Mouse (Mus musculus): ENCODE results near the gene Fkbp8.

Fkbp8 gene

DNA sequence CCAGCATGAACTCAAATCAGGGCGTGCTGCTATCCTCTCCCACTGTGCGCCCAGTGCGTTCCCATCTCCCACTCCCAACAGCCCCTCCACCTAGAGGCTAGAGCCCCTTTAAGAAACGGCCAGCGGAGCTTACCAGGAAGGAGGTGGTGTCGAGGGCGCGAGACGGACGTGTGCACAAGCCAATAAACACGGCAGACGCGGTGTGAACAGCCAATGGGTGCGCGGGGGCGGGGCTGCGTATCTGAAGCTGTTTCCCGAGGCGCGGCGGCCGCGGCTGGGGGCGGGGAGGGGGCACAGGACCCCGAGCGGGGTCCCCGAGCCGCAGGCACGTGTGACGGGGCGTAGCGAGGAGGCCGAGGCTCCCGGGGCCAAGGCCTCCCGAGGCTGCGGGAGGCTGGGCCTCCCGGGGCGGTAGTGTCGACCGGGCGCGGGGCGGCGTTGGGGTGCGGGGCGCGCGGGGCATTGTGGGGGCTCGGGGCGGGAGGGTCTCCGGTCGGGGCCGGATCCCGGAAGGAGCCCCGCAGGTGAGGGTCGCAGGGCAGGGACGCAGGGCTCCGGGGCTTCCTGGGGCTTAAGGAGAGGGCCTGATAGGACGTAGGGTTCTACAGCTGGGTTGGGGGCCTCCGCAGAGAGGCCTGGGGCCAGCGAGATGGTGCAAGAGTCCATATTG, at the start of gene Fkbp8, which contains the start of gene Kxd1:
Fkbp8 (plus strand) TSS at position 213 of the 670 bp plus-strand sequence.
Kxd1 (minus strand) TSS at position 445 of the 670 bp plus-strand sequence.
- DNase-seq (ENCODE audit: low spot score in 2 of 2): peak; percentile 98 to 99

DNA sequence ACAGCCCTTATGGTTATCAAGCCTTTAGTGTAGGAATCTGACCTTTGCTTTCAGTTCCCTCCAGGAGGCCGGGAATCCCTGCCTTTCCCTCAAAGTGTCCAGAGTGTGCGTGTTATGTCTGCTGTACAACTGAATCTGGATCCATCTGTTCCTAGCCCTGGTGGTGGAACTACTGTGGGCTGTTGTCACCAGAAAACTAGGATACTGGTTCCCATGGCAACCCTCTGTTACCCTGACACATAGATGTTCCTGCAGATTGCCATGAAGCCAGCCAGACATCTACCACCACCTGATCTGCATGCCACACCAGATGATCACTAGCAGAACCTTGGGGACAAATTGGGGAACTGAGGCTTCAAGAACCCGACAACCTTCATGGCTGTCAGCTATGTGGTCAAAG, 45.6 kb upstream of the Fkbp8 start:
- DNase-seq (ENCODE audit: low spot score in 2 of 2): no peak

DNA sequence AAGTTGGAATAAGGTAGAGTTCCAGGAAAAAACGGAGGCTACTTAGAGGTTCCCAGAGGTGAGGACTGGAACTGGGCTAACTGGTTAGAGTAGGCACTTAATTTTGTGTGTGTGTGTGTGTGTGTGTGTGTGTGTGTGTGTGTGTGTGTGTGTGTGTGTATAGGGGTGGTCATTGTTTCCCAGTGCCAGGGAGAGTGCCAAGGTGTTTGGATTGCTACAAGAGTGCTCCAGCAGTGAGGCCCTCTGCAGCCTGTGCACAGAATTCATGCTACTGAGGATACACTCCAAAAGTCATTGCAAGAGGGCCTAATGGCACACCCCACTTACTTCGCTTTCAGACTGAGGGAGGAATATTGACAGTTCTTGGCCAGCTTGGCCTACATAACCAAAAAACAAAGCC, 44.6 kb upstream of the Fkbp8 start:
- DNase-seq (ENCODE audit: low spot score in 2 of 2): no peak

DNA sequence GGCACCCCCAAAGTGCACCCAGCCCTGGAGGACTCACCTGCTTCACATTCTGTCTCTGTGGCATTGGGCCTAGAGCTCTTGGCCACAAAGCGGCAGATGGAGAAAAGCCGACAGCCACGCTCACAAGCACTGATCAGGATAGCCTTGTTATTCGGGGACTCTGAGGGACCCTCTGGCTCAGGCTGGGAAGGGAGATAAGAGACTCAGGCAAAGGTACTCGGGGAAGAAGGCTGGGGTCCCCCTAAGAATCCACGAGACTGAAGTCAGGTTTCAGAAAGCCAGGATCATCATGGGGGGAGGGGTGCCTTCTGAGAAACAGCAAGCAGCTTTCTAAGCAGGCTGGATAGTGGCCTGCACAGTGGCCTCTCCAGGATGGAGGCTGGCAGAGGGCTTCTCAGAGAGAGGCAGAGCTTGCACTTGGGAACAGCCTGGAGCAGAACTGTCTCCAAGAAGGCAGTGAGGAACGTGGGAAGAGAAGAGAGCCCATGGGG, 41.3 kb upstream of the Fkbp8 start:
- no peak for DNase-seq (ENCODE audit: low spot score in 2 of 2)

DNA sequence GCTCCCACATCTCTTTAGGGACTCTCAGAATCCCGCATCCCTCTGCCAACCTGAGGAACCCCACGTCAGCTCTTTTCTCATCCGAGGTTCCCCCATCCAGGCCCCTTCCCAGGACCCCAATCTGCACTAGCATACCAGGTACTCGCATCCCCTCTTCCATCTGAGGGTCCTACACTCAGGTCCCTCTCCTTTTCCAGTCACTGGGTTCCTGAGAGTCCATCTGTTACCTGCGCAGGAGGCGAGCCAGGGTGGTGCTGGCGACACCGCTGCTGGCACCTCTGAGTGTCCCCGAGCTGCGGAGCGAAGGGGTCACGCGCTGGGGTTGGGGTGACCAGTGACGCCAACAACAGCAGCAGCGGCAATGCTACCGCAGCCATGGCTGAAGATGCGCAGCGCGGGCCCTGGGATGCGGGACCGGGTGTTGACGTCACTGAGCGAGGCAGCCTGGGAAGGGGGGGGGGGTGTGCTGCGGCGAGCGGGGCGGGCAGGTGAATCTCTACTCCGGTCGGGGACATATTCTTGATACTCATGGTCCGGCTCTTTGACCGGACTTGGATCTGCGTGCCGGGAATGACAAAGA, 40.5 kb upstream of the Fkbp8 start, which contains the start of gene Tmem59l:
Tmem59l (minus strand) TSS at position 418 of the 580 bp plus-strand sequence.
- no peak for DNase-seq (ENCODE audit: low spot score in 2 of 2)

DNA sequence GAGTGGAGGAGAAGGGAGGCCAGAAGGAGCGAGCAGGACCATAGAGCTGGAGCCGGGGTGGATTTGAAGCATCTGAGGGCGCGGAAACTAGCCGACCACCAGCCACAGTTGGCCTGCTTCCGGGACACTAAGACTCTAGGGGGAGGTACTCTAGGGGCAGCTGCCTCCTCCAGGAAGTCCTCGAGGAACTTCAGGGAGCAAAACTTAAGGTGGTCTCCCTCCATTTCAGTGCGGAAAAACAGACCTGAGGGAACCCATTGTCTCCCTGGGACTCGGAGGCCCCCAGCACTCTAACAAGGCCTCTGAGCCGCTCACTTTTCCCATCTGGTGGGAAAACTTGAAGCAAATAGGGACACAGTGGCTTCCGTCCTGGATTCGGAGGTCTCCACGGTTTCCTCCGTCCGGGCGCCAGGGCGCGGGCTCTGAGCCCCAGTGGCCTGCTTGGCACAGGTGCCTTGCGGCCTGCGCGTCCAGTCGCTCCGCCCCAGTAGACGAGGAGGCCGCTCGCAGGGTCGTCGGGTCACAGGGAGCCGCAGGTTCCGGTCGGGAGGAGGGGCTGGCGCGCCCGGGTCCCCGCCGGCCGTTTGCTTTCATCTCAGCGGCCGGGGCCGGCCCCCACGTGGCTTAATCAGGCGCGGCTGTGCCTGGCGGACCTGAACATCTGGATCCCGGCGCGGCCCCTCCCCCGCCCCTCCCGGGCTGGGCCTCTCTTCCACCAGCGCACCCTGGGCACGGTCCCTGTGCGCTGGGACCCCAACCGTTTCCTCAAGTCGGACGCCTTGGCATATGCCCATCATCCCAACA, 39.3 kb upstream of the Fkbp8 start:
- no peak for DNase-seq (ENCODE audit: low spot score in 2 of 2)

DNA sequence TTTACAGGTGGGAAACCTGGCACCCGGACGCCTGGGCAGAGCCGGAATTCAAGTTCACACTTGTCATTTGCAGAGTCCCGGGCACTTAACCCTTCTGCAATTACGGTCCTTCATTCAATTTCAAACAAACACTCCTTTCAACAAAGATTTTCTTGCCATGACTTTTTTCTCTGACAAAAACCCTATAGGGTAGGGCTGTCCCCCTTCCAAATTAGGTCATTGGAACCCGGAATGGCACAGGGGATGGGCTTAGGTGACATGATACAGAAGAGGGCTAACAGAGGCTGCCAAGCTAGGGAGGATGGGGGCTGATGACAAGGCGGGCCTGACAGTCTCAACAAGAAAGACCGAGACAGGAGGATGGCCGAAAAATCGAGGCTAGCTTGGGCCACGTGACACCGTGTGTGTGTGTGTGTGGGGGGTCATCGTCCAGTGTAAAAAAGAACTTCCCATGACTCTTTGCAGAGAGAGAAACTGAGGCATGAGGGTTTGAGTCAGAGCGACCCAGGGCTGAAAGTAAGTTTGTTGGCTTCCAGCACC, 38.5 kb upstream of the Fkbp8 start:
- no peak for DNase-seq (ENCODE audit: low spot score in 2 of 2)

DNA sequence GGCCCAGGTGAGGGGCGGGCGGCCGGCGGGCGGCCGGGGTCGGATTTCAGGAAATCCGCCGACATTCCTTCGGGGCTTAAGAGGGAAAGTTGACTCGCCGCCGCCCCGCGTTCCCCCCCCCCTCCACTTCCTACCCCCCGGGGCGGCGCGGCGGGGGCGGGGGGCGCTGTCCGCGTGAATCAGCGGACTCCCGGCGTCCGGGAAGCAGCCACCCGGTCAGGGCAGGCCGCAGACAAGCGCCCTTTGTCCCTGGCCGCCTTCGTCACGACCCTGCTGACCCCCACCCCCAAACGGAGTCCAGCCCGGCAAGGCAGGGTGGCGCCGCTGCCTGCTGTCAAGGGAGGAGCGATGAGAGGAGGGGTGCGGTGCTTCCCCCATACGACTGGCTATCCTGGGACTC, 37.9 kb upstream of the Fkbp8 start:
- no peak for DNase-seq (ENCODE audit: low spot score in 2 of 2)

DNA sequence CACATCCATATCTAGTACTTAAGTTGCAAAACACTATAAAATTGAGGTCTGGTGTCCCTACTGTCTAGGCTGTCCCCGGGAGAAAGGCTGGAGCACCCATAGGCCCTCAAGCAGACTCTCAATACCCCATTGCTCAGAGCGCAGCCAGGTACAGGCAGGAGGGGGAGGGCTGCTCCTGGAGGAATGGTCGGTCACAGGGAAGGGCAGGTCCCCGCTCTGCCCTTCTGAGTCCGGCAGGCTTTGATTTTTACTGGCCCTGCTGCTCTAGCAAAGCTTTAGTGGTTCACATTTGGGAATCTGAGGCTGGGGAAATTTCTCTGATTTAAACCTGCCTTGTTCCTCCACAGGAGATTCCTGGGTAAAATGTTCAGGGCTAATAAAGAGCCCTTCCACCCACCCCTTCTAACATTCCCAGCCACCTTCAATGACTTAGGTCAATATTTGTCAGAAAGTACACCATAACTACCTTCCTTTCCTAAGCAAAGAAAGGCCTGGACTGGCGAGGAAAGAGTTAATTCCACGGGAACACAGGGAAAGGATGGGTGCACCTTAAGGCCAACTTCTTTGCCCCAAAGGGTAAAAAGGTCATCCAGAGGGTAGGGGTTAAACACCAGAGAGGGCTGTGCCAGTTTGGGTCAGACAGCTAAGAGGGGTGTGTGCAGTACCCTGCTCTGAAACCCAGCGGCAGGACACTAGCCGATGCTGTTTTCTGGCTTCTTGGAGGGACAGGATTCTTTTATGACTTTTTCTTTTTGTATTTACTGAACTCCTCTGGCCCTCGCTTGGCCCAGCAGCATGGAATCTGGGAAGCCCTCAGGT, 37.3 kb upstream of the Fkbp8 start:
- no peak for DNase-seq (ENCODE audit: low spot score in 2 of 2)

DNA sequence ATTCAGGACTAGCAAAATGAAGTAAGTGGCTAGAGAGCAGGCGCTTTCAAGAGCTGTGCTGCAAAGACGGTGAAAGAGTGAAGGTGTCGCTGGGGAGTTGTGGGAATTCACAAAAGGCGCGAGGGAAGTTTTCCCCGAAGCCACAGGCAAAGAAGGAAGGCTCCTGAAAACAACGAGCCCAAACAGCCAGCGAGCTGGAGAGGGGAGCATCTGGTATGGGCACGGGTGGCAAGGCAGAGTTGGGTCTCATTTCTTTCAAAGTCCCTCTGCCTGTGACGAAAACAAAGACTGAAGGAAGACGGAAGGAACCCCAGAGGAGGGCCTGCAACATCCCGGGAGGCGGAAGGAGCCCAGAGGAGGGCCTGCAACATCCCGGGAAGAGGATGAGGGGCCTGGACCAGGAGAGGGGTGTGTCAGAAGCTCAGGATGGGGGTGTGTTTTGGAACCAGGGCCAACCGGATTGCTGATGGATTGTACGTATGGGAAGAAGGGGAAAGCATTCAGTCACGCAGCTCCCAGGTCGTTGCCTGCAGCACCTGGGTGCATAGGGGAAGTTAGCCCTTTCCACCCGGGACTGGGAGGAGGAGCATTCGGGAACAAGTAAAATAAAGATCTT, 36.5 kb upstream of the Fkbp8 start:
- DNase-seq (ENCODE audit: low spot score in 2 of 2): no peak

DNA sequence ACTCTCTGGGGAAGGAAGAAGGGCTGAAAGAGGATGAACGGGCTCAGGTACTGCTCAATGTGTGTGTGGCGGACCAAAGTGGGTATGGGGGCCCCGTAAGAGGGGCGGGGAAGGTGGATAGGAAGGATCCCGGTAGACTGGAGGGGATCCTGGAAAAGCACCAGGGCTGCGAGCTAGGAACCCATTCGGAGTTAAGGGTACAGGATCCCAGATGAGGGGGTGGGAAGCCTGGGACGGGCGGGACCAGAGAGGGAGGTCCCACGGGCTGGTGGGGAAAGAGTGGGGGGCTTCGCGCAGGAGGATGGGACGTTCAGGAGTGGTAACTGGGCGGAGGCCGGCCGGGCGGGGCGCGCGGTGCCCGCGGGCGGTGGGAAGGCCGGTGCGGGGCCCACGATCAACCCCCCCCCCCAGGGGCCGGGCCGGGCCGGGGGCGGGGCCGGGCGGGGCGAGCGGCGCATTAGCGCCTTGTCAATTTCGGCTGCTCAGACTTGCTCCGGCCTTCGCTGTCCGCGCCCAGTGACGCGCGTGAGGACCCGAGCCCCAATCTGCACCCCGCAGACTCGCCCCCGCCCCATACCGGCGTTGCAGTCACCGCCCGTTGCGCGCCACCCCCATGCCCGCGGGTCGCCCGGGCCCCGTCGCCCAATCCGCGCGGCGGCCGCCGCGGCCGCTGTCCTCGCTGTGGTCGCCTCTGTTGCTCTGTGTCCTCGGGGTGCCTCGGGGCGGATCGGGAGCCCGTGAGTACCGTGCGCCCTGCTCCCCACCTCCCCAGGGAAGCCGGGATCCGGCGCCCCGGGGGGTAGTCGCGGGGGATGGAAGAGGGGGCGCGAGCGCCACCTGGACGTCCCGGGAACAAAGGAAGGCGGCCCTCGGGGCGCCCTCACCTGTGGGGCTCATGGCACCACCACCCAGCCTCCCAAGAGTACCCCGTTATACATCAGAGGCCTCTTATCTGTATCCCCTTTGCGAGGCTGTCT, 34.6 kb upstream of the Fkbp8 start, which contains the start of gene Crlf1:
Crlf1 (plus strand) TSS at position 495 of the 977 bp plus-strand sequence.
- no peak for DNase-seq (ENCODE audit: low spot score in 2 of 2)

DNA sequence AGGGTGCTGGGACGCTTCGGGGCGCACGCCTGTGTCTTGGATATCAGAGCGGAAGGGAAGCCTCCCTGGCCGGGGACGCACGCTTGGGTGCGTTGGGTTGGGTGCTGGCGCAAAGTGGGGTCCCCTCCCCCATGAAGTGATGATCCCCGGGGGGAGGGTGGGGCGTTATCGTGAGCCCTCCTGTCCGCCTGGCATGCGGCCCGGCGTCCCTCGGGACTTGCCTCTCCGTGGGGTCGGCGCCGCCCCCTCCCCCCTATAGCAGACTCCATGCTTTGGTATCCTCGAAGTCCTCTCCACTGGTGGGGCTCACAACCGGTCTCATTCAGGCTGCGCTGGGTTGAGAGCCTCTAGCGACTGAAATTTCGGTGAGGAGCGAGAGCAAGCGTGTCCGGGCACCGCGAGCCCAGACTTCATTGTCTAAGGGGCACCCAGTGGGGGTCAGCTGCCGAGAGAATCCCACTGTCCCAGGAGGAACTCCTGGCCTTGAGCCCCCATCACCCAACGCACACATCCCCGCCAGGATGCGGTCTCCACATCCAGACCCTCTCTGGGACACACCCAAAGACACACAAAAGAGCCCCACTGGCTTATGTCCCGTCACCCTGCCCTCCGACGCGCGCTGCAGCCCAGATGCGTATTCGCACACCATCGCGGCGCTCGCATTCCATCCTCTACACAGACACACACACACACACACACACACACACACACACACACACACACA, 33.7 kb upstream of the Fkbp8 start:
- no peak for DNase-seq (ENCODE audit: low spot score in 2 of 2)

DNA sequence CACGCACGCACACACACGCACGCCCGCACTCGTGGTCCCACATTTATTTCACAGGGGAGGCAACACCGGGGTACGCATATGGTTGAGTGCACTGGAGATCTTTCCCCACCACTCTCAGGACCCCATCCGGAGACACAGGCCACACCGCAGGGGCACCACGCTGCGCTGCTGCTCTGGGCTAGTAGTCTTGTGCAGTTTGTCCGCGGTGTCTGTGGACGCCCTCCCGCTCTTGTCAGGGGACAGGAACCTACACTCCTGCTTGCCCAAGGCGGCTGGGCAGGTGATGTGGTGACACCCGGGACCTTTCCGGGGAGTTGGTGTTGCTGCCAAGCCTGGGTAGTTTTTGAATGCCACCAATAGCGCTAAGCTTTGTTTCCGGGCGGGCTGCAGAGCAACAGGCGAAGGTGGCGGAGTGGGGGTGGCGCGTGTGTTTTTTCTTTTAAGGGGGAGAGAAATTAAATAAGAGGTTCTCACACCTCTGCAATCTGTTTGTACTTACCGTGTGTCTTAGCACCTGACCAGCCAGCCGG, 33.0 kb upstream of the Fkbp8 start:
- no peak for DNase-seq (ENCODE audit: low spot score in 2 of 2)

DNA sequence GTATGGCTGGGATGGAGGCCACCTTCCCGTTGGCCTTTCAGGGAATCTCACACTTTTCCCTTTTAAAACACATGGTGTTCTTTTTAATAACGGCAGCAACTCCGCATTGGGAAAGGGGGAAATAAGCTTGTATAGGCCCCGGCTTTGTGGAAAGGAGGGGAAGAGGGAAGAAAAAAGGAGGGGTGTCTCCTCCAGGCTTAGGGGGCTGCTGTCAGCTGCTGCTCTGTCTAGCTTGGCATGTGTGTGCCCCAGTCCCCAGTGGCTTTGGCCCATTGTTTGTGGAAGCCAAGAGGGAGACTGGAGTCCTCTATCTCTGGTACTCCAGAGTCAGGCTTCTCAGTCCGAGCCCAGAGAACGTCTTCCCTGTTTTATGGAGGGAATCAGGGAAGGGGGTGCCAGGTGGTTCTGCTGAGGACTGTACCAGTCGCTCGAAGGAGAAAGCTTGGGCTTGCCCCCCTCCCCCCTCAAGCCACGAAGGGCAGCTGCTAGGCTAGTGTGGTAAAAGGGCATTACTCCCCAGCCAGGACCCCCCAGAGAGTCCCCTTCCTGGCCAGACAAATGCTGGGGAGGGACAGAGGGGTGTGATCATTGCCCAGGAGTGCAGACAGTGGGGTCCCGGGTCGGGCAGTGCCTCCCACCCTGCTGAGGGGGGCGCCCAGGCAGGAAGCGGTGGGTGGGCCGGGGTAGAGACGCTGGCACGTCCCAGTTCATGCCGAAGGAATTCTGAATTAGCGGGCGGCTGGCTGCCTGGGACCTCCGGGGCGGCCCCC, 32.3 kb upstream of the Fkbp8 start:
- no peak for DNase-seq (ENCODE audit: low spot score in 2 of 2)

DNA sequence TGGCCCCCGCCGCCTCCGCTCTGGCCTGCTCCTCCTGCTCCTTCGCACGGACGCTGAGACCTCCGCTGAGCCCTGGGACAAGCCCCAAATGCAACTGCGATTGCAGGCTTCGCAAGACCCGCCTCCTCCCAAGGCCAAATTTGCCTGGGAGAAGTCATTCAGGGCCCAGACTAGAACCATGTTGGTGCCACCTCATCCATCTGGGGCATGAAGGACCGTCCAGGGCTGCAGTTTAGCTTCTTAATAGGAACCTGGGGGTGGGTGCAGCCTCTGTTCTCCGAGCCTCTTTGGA, 31.8 kb upstream of the Fkbp8 start:
- no peak for DNase-seq (ENCODE audit: low spot score in 2 of 2)

DNA sequence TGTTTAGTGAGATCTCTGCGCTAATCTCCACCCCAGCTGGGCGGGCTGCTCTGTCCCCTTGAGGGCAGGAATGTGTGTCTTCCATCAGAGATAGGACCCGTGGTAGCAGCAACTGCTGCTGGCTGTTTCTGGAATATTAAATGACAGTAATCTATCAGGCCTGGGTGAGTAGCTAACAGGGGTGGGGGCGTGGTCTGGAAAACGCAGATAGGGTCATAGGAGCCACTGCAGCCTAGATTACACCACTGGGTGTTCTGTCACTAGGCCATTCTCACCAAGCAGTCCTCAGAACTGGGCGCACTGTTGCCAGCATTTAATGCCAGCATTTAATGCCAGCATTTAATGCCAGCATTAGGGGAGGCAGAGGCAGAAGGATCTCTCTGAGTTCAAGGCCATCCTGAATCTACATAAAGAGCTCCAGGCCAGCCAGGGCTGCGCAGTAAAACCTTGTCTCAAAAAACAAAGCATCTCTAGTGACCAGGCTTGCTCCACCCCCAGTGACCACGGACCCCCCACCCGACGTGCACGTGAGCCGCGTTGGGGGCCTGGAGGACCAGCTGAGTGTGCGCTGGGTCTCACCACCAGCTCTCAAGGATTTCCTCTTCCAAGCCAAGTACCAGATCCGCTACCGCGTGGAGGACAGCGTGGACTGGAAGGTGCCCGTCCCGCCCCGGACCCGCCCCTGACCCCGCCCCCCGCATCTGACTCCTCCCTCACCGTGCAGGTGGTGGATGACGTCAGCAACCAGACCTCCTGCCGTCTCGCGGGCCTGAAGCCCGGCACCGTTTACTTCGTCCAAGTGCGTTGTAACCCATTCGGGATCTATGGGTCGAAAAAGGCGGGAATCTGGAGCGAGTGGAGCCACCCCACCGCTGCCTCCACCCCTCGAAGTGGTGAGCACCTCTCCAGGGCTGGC, 26.9 kb upstream of the Fkbp8 start:
- DNase-seq (ENCODE audit: low spot score in 2 of 2): peak; percentile 66 to 81

All from spleen, postnatal 4 days (tissue).